Mouse (Mus musculus): ENCODE results near the gene Scube2.

The Scube2 gene

GRCm38 (mm10) chr7:109852017-109852416 is 13.5 kb downstream of the Scube2 start:
- no peak for DNase-seq (ENCODE audit: low spot score)

- DNase-seq (ENCODE audit: low spot score): no peak
These were observed 14.9 kb downstream of the Scube2 start for GRCm38 (mm10) chr7:109850531-109850930.

- no peak for DNase-seq (ENCODE audit: low spot score)
These were observed 15.6 kb downstream of the Scube2 start for GRCm38 (mm10) chr7:109849750-109850434.

DNA sequence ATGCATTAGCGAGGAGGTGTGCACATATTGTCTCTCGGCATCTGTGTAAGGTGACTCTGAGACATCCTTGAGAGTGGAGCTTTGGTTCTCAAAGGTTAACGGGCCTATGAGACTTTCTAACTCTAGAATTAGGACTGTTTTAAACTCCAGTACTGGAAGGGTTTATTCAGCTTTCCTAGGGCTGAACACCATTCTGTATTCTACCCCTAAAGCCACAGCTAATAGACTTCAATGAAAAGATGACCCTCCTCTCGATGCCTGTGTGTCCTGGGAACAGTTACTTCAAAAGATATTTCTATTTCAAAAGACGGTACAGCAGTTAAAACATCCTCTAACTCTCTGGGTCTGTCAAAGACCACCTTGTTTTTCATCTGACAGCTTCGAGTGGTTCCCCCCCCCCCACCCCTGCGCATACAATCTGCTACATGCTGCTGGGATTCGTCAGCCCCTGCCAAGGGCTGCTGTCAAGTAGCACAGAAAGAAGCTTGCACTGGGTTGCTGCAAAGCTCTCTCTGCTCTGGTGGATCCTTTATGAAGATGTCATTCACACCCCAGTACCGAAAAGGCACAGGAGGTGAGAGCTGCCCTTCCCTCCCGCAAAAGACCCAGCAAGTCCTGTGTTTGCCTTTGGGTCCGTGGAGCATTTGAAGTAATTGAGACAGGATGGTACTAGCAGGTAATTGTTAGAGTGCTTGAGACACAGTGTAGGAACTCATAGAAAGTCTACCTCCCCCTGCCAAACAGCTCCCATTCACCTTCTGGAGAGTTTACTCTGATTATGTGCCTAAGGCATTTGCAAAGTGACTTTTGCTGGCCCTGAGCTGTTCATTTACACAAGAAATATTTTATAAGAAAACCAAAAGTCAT is 16.4 kb downstream of the Scube2 start:
- no peak for DNase-seq (ENCODE audit: low spot score)

GRCm38 (mm10) chr7:109844100-109844499 is 21.4 kb downstream of the Scube2 start:
- no peak for DNase-seq (ENCODE audit: low spot score)

DNA sequence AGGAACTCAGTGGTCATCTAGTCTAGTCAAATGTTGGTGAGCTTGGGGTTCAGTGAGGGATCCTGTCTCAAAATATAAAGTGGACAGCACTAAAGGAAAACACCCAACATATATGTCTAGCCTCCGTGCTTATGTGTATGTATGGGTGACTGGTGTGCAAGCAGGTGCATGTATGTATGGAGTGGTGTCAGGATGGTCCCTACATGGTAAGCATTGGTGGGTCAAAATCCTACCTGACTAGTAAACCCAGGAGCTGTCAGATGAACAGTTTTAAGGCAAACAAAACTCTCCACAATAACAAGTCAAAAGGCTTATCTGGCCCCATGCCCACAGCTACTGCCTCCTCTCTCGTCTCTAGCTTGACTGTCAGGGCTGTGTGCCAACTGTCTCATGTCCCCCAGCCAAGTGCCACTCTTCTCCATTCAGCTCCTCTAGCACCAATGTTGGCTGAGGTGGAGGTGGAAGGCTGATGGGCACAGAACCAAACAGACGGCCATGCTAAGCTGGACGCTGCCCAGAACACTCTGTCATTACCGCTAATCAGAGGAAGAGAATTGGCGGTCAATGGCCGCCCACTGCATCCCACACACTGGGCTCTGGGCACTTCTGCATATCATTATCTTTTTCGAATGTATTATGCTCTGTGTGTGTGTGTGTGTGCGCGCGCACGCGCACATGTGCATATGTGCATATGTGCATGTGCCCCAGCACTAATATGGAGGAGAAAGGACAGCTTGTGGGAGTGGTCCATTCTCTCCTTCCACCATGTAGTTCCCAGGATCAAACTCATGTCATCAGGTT is 23.7 kb downstream of the Scube2 start:
- DNase-seq (ENCODE audit: low spot score): no peak

- no peak for DNase-seq (ENCODE audit: low spot score)
These were observed 24.4 kb downstream of the Scube2 start for GRCm38 (mm10) chr7:109841031-109841430.

DNA sequence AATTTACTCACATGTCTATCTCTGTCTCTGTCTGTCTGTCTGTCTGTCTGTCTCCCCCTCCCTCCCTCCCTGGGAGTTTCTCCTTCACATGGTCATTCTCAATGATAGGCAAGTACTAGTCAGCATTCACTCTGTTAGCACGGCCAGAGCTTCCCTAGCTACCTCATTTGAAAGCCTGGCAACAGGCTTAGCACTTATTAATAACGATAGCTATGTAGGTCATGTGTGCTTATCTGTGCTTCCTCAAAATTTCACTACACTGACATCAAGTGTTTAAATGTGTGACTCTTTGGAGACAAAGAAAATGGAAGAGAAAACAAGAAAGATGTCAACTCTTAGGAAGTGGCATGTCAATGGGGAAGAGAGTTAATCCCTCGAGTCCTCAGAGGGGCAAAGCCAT is 26.9 kb downstream of the Scube2 start:
- no peak for DNase-seq (ENCODE audit: low spot score)

- DNase-seq (ENCODE audit: low spot score): no peak
These were observed 27.8 kb downstream of the Scube2 start for GRCm38 (mm10) chr7:109837651-109838050.

- no peak for DNase-seq (ENCODE audit: low spot score)
These were observed 30.6 kb downstream of the Scube2 start for GRCm38 (mm10) chr7:109834894-109835293.

DNA sequence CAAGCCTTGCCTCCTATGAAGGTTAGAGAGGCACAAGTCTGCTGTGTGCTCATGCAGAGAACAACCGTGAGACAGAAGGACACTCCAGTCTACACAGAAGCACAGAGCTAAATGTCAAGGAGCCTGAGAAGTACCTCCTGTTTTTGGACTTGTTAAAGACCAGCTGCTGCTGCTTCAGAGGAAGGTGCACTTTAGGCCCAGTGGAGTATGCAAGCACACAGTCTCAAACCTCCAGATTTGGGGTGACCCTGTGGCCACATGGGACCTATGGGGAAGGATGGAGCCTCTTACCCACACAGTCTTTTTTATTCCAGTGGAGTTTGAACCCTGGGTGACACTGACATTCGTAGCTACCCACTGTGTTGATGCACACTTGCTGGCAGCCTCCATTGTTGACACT is 34.1 kb downstream of the Scube2 start:
- DNase-seq (ENCODE audit: low spot score): no peak

DNA sequence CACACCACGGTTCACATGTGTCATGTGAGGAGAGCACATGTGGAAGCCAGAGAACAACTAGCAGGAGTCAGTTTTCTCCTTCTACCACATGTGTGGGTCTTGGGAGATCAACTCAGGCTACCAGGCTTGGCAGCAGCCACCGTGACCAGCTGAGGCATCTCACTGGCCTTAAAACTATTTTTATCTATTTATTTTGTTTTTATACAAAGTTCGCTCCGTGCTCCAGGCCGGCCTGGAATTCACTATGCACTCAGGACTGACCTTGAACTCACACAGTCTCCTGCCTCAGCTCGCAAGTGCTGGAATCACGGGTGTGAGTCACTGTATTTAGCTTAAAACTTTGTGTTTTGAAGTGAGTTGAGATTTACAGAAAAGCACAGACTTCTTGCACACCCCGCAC is 38.6 kb downstream of the Scube2 start:
- DNase-seq (ENCODE audit: low spot score): peak; percentile 60

DNA sequence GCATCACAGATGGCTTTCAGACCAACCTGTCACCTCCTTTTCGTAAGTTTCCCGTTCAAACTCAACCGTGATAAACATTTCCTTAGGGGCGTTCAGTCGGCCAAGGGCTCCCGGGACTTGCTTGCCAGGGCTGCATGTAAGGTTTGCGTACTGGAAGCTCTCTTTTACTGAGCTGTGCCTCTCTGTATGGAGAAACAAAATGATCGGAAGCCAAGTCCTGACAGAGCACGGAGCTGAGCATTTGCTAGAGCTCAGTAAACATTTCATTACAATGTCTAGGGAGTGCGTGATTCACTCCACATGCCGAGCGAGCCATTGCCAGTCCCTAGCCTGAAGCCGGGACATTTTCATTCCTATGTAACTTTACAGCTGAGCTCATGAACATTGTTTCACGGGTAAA is 40.2 kb downstream of the Scube2 start:
- no peak for DNase-seq (ENCODE audit: low spot score)

GRCm38 (mm10) chr7:109818600-109818999 is 46.9 kb downstream of the Scube2 start:
- no peak for DNase-seq (ENCODE audit: low spot score)

DNA sequence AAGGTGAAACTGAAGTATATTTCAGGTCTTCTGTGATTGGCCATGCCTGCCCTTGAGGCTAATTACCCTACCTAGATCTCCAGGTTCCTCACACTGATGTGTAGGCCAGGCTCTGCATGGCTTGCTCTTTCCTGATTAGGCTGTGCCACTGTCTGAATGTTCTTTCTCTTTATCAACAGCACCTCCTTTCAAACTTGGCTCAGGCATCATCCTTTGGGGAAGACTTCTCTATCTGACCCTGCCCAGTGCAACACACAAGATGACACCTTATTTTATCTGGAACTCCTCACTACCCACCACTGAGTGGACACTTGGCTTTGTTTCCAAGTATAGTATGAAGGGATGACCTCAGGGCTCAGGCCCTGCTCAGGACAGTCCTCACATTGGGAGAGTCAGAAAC is 47.5 kb downstream of the Scube2 start:
- no peak for DNase-seq (ENCODE audit: low spot score)

- no peak for DNase-seq (ENCODE audit: low spot score)
These were observed 51.9 kb downstream of the Scube2 start for GRCm38 (mm10) chr7:109813330-109814140.

- DNase-seq (ENCODE audit: low spot score): no peak
These were observed 57.6 kb downstream of the Scube2 start for GRCm38 (mm10) chr7:109807616-109808485.

DNA sequence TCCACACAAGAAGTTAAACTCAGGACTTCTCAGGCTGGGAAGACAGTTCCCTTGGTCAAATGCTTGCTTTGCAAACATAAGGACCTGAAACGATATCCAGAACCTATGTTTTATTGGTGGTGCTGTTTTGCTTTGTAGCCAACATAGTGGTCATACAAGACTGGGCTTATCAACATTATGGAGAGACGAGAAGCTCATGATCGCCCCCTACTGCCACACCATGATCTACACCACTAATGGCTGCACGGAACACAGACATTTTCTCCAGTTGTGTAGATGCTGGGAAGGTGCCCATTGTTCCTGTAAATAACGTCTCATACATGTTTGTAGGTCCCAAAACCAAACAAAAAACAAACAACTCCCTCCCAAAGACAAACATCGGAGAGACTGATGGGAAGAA is 60.6 kb downstream of the Scube2 start:
- DNase-seq (ENCODE audit: low spot score): no peak

GRCm38 (mm10) chr7:109804355-109804754 is 61.1 kb downstream of the Scube2 start:
- DNase-seq (ENCODE audit: low spot score): no peak

DNA sequence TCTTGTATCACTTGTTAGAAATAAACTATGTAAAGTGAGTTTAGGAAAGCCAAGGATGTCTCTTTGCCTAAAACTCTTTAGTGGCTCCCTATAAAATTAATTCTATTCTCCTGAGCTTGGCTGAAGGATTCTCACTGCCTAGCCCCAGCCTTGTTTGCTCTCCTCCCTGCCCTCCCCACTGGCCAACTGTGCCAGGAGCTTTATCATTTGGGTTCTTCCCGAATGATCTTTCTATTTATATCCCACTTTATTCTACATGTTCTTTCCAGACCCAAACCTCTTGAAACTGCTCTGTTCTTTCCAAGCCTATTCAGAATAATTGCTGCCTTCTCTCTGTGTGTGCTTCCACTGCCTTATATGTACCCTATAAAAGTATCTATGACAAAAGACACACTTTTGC is 62.0 kb downstream of the Scube2 start:
- no peak for DNase-seq (ENCODE audit: low spot score)

DNA sequence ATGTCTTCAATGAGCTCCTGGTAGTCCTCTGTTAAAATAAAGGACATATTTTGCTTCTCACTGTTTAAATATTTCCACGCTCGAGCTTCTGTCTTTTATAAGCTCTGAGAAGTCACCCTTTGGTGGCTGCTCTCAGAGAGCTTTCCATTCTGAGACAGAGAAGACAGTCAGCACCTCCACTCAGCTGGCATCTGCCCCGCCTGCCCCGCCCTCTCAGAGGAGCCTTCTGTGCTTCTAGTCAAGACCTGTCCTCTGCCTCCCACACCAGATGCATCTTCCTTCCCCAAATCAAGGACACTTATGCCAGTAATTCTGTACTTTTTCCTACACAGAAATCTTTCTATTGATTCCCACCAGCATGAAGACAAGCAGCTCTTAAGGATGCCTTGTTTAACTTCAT is 64.9 kb downstream of the Scube2 start:
- no peak for DNase-seq (ENCODE audit: low spot score)

All from testis, postnatal 14 days (tissue).